Mouse (Mus musculus) embryo, embryonic 11 days (tissue): ENCODE data around the gene Igfbp2.
A peak's percentile ranks its signal among the peaks of the same experiment; 100 is the strongest.

Source experiments
- DNase-seq: peaks from one replicate; pipeline ENCODE4 v3.0.0-alpha.2; 2015

Igfbp2 gene

GRCm38 (mm10) chr1:72815616-72816015, 8.7 kb upstream of the Igfbp2 start:
- DNase-seq: no peak

- no peak for DNase-seq
Measured at GRCm38 (mm10) chr1:72819995-72820394, 4.3 kb upstream of the Igfbp2 start.

- no peak for DNase-seq
Measured at GRCm38 (mm10) chr1:72822893-72823292, 1.4 kb upstream of the Igfbp2 start.

GRCm38 (mm10) chr1:72824707-72825101, 401 bp downstream of the Igfbp2 start:
- DNase-seq: peak; percentile 62

- DNase-seq: peak; percentile 79
Measured at GRCm38 (mm10) chr1:72825286-72825685, 983 bp downstream of the Igfbp2 start.

GRCm38 (mm10) chr1:72825921-72826320, 1.6 kb downstream of the Igfbp2 start:
- DNase-seq: peak; percentile 39

- DNase-seq: peak; percentile 67
Measured at GRCm38 (mm10) chr1:72826446-72826845, 2.1 kb downstream of the Igfbp2 start.

GRCm38 (mm10) chr1:72826931-72827330, 2.6 kb downstream of the Igfbp2 start:
- DNase-seq: peak; percentile 26

- DNase-seq: peak; percentile 44
Measured at GRCm38 (mm10) chr1:72827411-72828315, 3.4 kb downstream of the Igfbp2 start.

- no peak for DNase-seq
Measured at GRCm38 (mm10) chr1:72828843-72829242, 4.5 kb downstream of the Igfbp2 start.

GRCm38 (mm10) chr1:72830485-72830884, 6.2 kb downstream of the Igfbp2 start:
- no peak for DNase-seq

GRCm38 (mm10) chr1:72832715-72833153, 8.4 kb downstream of the Igfbp2 start:
- no peak for DNase-seq

- DNase-seq: no peak
Measured at GRCm38 (mm10) chr1:72833563-72833962, 9.3 kb downstream of the Igfbp2 start.

- DNase-seq: no peak
Measured at GRCm38 (mm10) chr1:72839356-72839755, 15.1 kb downstream of the Igfbp2 start.

- no peak for DNase-seq
Measured at GRCm38 (mm10) chr1:72839791-72840190, 15.5 kb downstream of the Igfbp2 start.

- no peak for DNase-seq
Measured at GRCm38 (mm10) chr1:72842666-72843459, 18.6 kb downstream of the Igfbp2 start.

- DNase-seq: no peak
Measured at GRCm38 (mm10) chr1:72844675-72845074, 20.4 kb downstream of the Igfbp2 start.

- no peak for DNase-seq
Measured at GRCm38 (mm10) chr1:72847849-72848380, 23.6 kb downstream of the Igfbp2 start.

GRCm38 (mm10) chr1:72849037-72849436, 24.7 kb downstream of the Igfbp2 start:
- DNase-seq: no peak

GRCm38 (mm10) chr1:72853759-72854158, 29.5 kb downstream of the Igfbp2 start:
- no peak for DNase-seq

- DNase-seq: peak; percentile 76
Measured at GRCm38 (mm10) chr1:72854337-72855237, 30.3 kb downstream of the Igfbp2 start.

GRCm38 (mm10) chr1:72855729-72856128, 31.4 kb downstream of the Igfbp2 start:
- no peak for DNase-seq
